ENCODE assay signal across 10 mouse cellular contexts in the genomic region with DNA sequence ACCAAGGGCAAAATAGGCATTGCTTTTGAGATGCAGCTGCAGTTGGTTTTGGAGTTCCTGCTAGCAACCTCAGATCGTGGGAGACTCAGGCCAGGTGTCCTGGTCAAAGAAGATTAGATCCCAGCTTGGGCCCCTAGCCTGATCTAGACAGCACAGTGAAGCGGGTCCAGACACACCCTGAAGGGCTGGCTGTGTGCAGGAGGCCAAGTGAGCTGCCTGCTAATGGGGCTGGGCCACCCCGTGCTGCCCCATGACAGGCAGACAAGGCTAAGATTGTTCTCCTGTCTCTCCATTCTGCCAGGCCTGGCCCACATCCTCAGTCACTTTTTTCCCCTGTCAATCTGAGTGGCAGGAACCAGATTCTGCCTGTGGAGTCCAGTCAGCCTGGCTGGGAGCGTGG. TPM values are rescaled to one million over a fixed set of nuclear protein-coding genes. Genes with fewer than 3 reads are reported as not detected.
DNase-seq lines count a peak whose midpoint lies in the region; ATAC-seq and TF ChIP-seq lines count a peak whose summit lies in the region.
"Had no signal": no experiment of that assay in that cellular context is flagged by ENCODE, and none has a peak within 500 bp of the region (broad histone marks: within the 10 kb centered on the region; RNA-seq: fewer than 3 reads in every experiment).

No protein-coding gene starts in this region.

- no peak overlapping the region for H3K4me3 ChIP-seq in cerebellum, adult 2 months (replicated peaks; ENCODE audit: insufficient read depth, low read depth, low read length)
- no peak overlapping the region for H3K4me3 ChIP-seq in midbrain, postnatal 0 days (ENCODE audit: low read depth, low read length)
- H3K4me3 ChIP-seq in midbrain, embryonic 10.5 days, result no peak overlapping the region
- no peak overlapping the region for H3K4me3 ChIP-seq in limb, embryonic 12.5 days (replicated peaks)

- H3K9me3 ChIP-seq in midbrain, postnatal 0 days (ENCODE audit: low read length), result no peaks in the 10 kb centered on the region
- H3K9me3 ChIP-seq in midbrain, embryonic 10.5 days (replicated peaks), result no peaks in the 10 kb centered on the region
- no peaks in the 10 kb centered on the region for H3K9me3 ChIP-seq in limb, embryonic 12.5 days

- peak; percentile 73 for ATAC-seq in midbrain, postnatal 0 days (ENCODE audit: low FRiP score)
- ATAC-seq in limb, embryonic 12.5 days (ENCODE audit: insufficient number of reproducible peaks, insufficient read depth, low FRiP score, low TSS enrichment, low read depth), result no peak

- peak overlapping the region; percentile 40 for H3K27ac ChIP-seq in cerebellum, adult 2 months (ENCODE audit: insufficient read depth, low read length)
- H3K27ac ChIP-seq in midbrain, postnatal 0 days (ENCODE audit: low read depth, low read length), result peak overlapping the region; percentile 38; the same call in 1 of the 2 replicates
- H3K27ac ChIP-seq in midbrain, embryonic 10.5 days (replicated peaks), result no peak overlapping the region
- 0 out of 2 replicates have a peak overlapping the region, but pooled peaks have one; percentile 62 for H3K27ac ChIP-seq in limb, embryonic 12.5 days

- H3K9ac ChIP-seq in midbrain, postnatal 0 days (replicated peaks; ENCODE audit: low read length, poor library complexity, severe bottlenecking), result no peak overlapping the region
- no peak overlapping the region for H3K9ac ChIP-seq in limb, embryonic 12.5 days (replicated peaks)

- peaks cover 38% of the 10 kb centered on the region for H3K36me3 ChIP-seq in midbrain, postnatal 0 days (ENCODE audit: insufficient read depth, low read length)
- peaks cover 44% of the 10 kb centered on the region for H3K36me3 ChIP-seq in midbrain, embryonic 10.5 days
- peaks cover 40% of the 10 kb centered on the region for H3K36me3 ChIP-seq in limb, embryonic 12.5 days

- no peaks in the 10 kb centered on the region for H3K27me3 ChIP-seq in cerebellum, adult 2 months (ENCODE audit: control insufficient read depth, insufficient read depth, low read length)
- H3K27me3 ChIP-seq in midbrain, postnatal 0 days (ENCODE audit: insufficient read depth, low read length), result no peaks in the 10 kb centered on the region
- peaks cover 38% of the 10 kb centered on the region for H3K27me3 ChIP-seq in midbrain, embryonic 10.5 days (ENCODE audit: low read depth, poor library complexity, severe bottlenecking)
- peaks cover 33% of the 10 kb centered on the region for H3K27me3 ChIP-seq in limb, embryonic 12.5 days

- no peak for TF ChIP-seq POLR2A in cerebellum, adult 2 months (IDR thresholded peaks at IDR 0.05; ENCODE audit: borderline replicate concordance, insufficient read depth, low read length)

- no peaks in the 10 kb centered on the region for H3K4me1 ChIP-seq in cerebellum, adult 2 months (ENCODE audit: control insufficient read depth, insufficient read depth, low read length)
- H3K4me1 ChIP-seq in midbrain, postnatal 0 days (ENCODE audit: insufficient read depth, low read length), result no peaks in the 10 kb centered on the region
- peaks cover 27% of the 10 kb centered on the region for H3K4me1 ChIP-seq in midbrain, embryonic 10.5 days
- peaks cover 8% of the 10 kb centered on the region; the same call in 1 of the 2 replicates for H3K4me1 ChIP-seq in limb, embryonic 12.5 days (replicated peaks)

- WGBS in cerebellum, adult 2 months, result 39% methylated on average over 4 of the region's 4 CpGs
- WGBS in midbrain, postnatal 0 days, result 54% methylated on average over 4 of the region's 4 CpGs
- 72% methylated on average over 4 of the region's 4 CpGs for WGBS in midbrain, embryonic 10.5 days
- whole genome bisulfite sequencing in limb, embryonic 12.5 days, result 54% methylated on average over 4 of the region's 4 CpGs

- no peak for TF ChIP-seq CTCF in cerebellum, adult 2 months (IDR thresholded peaks at IDR 0.05; ENCODE audit: borderline replicate concordance, insufficient read depth, low read depth, low read length)
- no peak for TF ChIP-seq CTCF in midbrain, postnatal 0 days (IDR thresholded peaks at IDR 0.05)

- no peak overlapping the region for H3K4me2 ChIP-seq in midbrain, postnatal 0 days (ENCODE audit: low read depth, low read length, poor library complexity, severe bottlenecking)
- no peak overlapping the region for H3K4me2 ChIP-seq in limb, embryonic 12.5 days

- DNase-seq in cerebellum, adult 2 months, result peak in 1 of 2 experiments; percentile 57
- DNase-seq in cerebellum, adult 8-10 months, result no peak
- peak; percentile 40 for DNase-seq in midbrain, postnatal 0 days (ENCODE audit: low spot score)
- DNase-seq in midbrain, embryonic 10.5 days (ENCODE audit: low spot score), result no peak
- DNase-seq in spleen, postnatal 4 days (ENCODE audit: low spot score in 2 of 2), result peak; percentile 68 to 77
- no peak for DNase-seq in thymus, postnatal 10 days (ENCODE audit: low spot score in 2 of 2)
- DNase-seq in kidney, adult 11 months, result no peak
- DNase-seq: B cell, adult 2 months had no signal

RNA-seq across cellular contexts. Expression of gene Paqr6, which starts 0.7 kb away (rescaled TPM):
- 74.2 and 81.5 TPM in 2 replicates for polyA plus RNA-seq in cerebellum, adult 2 months (2012; rRNA removed)
- total RNA-seq in midbrain, postnatal 0 days (2014; rRNA removed), result 4.5 and 13.5 TPM in 2 replicates
- polyA plus RNA-seq in midbrain, postnatal 0 days (2015; fragmentation: Nextera tagmentation; extraction: Ambion mirVana), result 6.6 and 7.1 TPM in 2 replicates
- 0.65 TPM in 2 replicates for polyA plus RNA-seq in midbrain, embryonic 10.5 days (2016; fragmentation: Nextera tagmentation; extraction: Ambion mirVana)
- polyA plus RNA-seq in limb, embryonic 12.5 days (2016; fragmentation: Nextera tagmentation; extraction: Ambion mirVana), result 2.8 and 3.2 TPM in 2 replicates

RNA-seq across cellular contexts. Expression of gene Bglap3, which starts 8.8 kb away (rescaled TPM):
- 0.41 and 0.65 TPM in 2 replicates for polyA plus RNA-seq in cerebellum, adult 2 months (2012; rRNA removed)
- total RNA-seq in midbrain, postnatal 0 days (2014; rRNA removed), result 0.38 TPM in 1 of 2 replicates, not detected in the other
- polyA plus RNA-seq in midbrain, postnatal 0 days (2015; fragmentation: Nextera tagmentation; extraction: Ambion mirVana), result not detected in 2 replicates
- 0.27 TPM in 2 replicates for polyA plus RNA-seq in midbrain, embryonic 10.5 days (2016; fragmentation: Nextera tagmentation; extraction: Ambion mirVana)
- 0.10 and 0.29 TPM in 2 replicates for polyA plus RNA-seq in limb, embryonic 12.5 days (2016; fragmentation: Nextera tagmentation; extraction: Ambion mirVana)

RNA-seq across cellular contexts. Expression of gene Bglap2, which starts 14.8 kb away (rescaled TPM):
- 2.1 TPM in 1 of 2 replicates, not detected in the other for polyA plus RNA-seq in cerebellum, adult 2 months (2012; rRNA removed)
- total RNA-seq in midbrain, postnatal 0 days (2014; rRNA removed), result not detected in 2 replicates
- 0.51 TPM in 1 of 2 replicates, not detected in the other for polyA plus RNA-seq in midbrain, postnatal 0 days (2015; fragmentation: Nextera tagmentation; extraction: Ambion mirVana)
- not detected in 2 replicates for polyA plus RNA-seq in midbrain, embryonic 10.5 days (2016; fragmentation: Nextera tagmentation; extraction: Ambion mirVana)
- not detected in 2 replicates for polyA plus RNA-seq in limb, embryonic 12.5 days (2016; fragmentation: Nextera tagmentation; extraction: Ambion mirVana)
- total RNA-seq: layer of hippocampus, postnatal 10 days had no signal

RNA-seq across cellular contexts. Expression of gene Bglap, which starts 20.6 kb away (rescaled TPM):
- 0.57 TPM in 1 of 2 replicates, not detected in the other for polyA plus RNA-seq in cerebellum, adult 2 months (2012; rRNA removed)
- total RNA-seq in midbrain, postnatal 0 days (2014; rRNA removed), result not detected in 2 replicates
- not detected in 2 replicates for polyA plus RNA-seq in midbrain, postnatal 0 days (2015; fragmentation: Nextera tagmentation; extraction: Ambion mirVana)
- not detected in 2 replicates for polyA plus RNA-seq in midbrain, embryonic 10.5 days (2016; fragmentation: Nextera tagmentation; extraction: Ambion mirVana)
- not detected in 2 replicates for polyA plus RNA-seq in limb, embryonic 12.5 days (2016; fragmentation: Nextera tagmentation; extraction: Ambion mirVana)

RNA-seq across cellular contexts. Expression of gene Smg5, which starts 27.6 kb away (rescaled TPM):
- 103 and 115 TPM in 2 replicates for polyA plus RNA-seq in cerebellum, adult 2 months (2012; rRNA removed)
- total RNA-seq in midbrain, postnatal 0 days (2014; rRNA removed), result 86.7 and 112 TPM in 2 replicates
- polyA plus RNA-seq in midbrain, postnatal 0 days (2015; fragmentation: Nextera tagmentation; extraction: Ambion mirVana), result 44.2 and 49.4 TPM in 2 replicates
- 84.5 and 89.8 TPM in 2 replicates for polyA plus RNA-seq in midbrain, embryonic 10.5 days (2016; fragmentation: Nextera tagmentation; extraction: Ambion mirVana)
- 69.2 and 74.4 TPM in 2 replicates for polyA plus RNA-seq in limb, embryonic 12.5 days (2016; fragmentation: Nextera tagmentation; extraction: Ambion mirVana)

Comparison
In these comparisons a context has a peak if more than half of its experiments do, and no peak if none do; other contexts are left out.
1. DNase-seq: peak in midbrain, postnatal 0 days (single experiment) and spleen, postnatal 4 days (2 of 2); none in cerebellum, adult 8-10 months (single experiment), midbrain, embryonic 10.5 days (single experiment), thymus, postnatal 10 days (0 of 2) and kidney, adult 11 months (single experiment).